Mouse (Mus musculus) olfactory bulb, adult 2 months (tissue): Measurements from ENCODE around the gene Faf1.

Experiments used
- CTCF ChIP-seq: fragments of 200-500 bp; IDR thresholded peaks from 2 replicates; pipeline ENCODE4 v1.5.1; 2012; ENCODE audit warnings: low read depth, mild to moderate bottlenecking, low read length, moderate library complexity; ENCODE audit not compliant: insufficient read depth
- POLR2A ChIP-seq: fragments of 200-500 bp; IDR thresholded peaks from 2 replicates; pipeline ENCODE4 v1.6.1; 2012; ENCODE audit warnings: mild to moderate bottlenecking, low read depth, low read length, moderate library complexity; ENCODE audit not compliant: insufficient read depth

- no peak for TF ChIP-seq CTCF
- no peak for TF ChIP-seq POLR2A
These were observed 12.3 kb upstream of the Faf1 start for GRCm38 (mm10) chr4:109664091-109664490.
